Mouse (Mus musculus) CH12.LX (cell line): ENCODE measurements at regions not wholly inside any gene's neighbourhood (a gene's known extent, or its start where the extent isn't known, plus 50 kb on each side); places are given as distances from the start of the nearest gene placed in this dataset.

Experiments used
- CTCF ChIP-seq, 2 experiments: IDR thresholded peaks in 1 of 2; conservative IDR thresholded peaks in 1 of 2; 2 replicates each; pipeline ENCODE4 v1.5.1; 2011 to 2012; ENCODE audit warnings: low read depth in 2 of 2, low read length in 2 of 2, improper control_type of control experiment in 1 of 2, inconsistent platforms in 1 of 2, mild to moderate bottlenecking in 1 of 2, moderate library complexity in 1 of 2
- E2F4 ChIP-seq: IDR thresholded peaks from 2 replicates; pipeline ENCODE4 v1.6.1; 2011; ENCODE audit warnings: low read depth, low read length, improper control_type of control experiment; ENCODE audit not compliant: insufficient replicate concordance
- EP300 ChIP-seq: IDR thresholded peaks from 2 replicates; pipeline ENCODE4 v1.6.1; 2011; ENCODE audit warnings: low read length, improper control_type of control experiment
- GABPA ChIP-seq: IDR thresholded peaks from 2 replicates; pipeline ENCODE4 v1.6.1; 2012; ENCODE audit warnings: low read depth, low read length, improper control_type of control experiment, inconsistent platforms; ENCODE audit not compliant: insufficient replicate concordance
- JUND ChIP-seq: conservative IDR thresholded peaks from 2 replicates; pipeline ENCODE4 v1.6.1; 2011; ENCODE audit warnings: low read depth, low read length, improper control_type of control experiment
- MAFK ChIP-seq: IDR thresholded peaks from 2 replicates; pipeline ENCODE4 v1.6.1; 2011; ENCODE audit warnings: low read length, improper control_type of control experiment; ENCODE audit not compliant: insufficient replicate concordance
- MXI1 ChIP-seq: IDR thresholded peaks from 2 replicates; pipeline ENCODE4 v1.6.1; 2011; ENCODE audit warnings: mild to moderate bottlenecking, low read depth, low read length, improper control_type of control experiment
- NRF1 ChIP-seq: IDR thresholded peaks from 2 replicates; pipeline ENCODE4 v1.6.1; 2014; ENCODE audit warnings: low read depth, mild to moderate bottlenecking, inconsistent platforms, low read length, improper control_type of control experiment, moderate library complexity
- POLR2A ChIP-seq: IDR thresholded peaks from 2 replicates; pipeline ENCODE4 v1.6.1; 2011; ENCODE audit warnings: low read depth, mild to moderate bottlenecking, improper control_type of control experiment, low read length
- RAD21 ChIP-seq: IDR thresholded peaks from 2 replicates; pipeline ENCODE4 v1.6.1; 2011; ENCODE audit warnings: low read depth, mild to moderate bottlenecking, low read length, improper control_type of control experiment, moderate library complexity
- SIN3A ChIP-seq: IDR thresholded peaks from 2 replicates; pipeline ENCODE4 v1.6.1; 2012; ENCODE audit warnings: low read length, improper control_type of control experiment, inconsistent platforms
- USF2 ChIP-seq: conservative IDR thresholded peaks from 2 replicates; pipeline ENCODE4 v1.6.1; 2011; ENCODE audit warnings: low read depth, low read length, improper control_type of control experiment
- ZC3H11A ChIP-seq: IDR thresholded peaks from 2 replicates; pipeline ENCODE4 v1.6.1; 2012; ENCODE audit warnings: low read depth, mild to moderate bottlenecking, inconsistent platforms, low read length, improper control_type of control experiment

DNA sequence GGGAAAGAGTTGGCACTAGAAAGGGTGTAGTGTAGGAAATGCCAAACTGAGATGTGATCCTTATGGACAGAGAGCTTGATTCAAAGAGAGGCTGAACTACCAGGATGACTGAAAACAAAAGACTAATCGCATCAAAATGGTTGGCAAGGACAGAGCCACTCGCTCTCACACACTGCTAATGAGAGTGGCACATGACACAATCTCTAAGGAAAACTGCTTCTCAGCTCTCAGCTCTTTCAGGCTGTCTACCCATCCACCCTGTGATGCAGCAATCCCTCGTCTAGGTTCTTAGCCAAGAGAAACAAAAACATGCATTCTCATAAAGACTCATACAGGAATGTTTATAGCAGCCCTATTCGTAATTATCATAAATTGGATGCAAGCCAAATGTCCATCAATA lies 143.1 kb downstream of the Mreg start:
- TF ChIP-seq RAD21 (no peak), POLR2A (no peak), ZC3H11A (no peak), NRF1 (no peak), E2F4 (no peak), EP300 (no peak), CTCF (conservative IDR thresholded peaks at IDR 0.05 in 1 of 2, IDR thresholded peaks at IDR 0.05 in 1 of 2; ENCODE audit: low read depth in 2 of 2, low read length in 2 of 2) (no peak), JUND (no peak), GABPA (no peak), MAFK (no peak), SIN3A (no peak), USF2 (no peak), MXI1 (no peak)
